Mouse (Mus musculus): ENCODE measurements around the gene Maneal. TPM values are rescaled to one million over a fixed set of nuclear protein-coding genes. Genes with fewer than 3 reads are reported as not detected.

The Maneal gene
- total and polyA plus RNA-seq, 3 experiments = 0.08 TPM; not detected in 2

DNA sequence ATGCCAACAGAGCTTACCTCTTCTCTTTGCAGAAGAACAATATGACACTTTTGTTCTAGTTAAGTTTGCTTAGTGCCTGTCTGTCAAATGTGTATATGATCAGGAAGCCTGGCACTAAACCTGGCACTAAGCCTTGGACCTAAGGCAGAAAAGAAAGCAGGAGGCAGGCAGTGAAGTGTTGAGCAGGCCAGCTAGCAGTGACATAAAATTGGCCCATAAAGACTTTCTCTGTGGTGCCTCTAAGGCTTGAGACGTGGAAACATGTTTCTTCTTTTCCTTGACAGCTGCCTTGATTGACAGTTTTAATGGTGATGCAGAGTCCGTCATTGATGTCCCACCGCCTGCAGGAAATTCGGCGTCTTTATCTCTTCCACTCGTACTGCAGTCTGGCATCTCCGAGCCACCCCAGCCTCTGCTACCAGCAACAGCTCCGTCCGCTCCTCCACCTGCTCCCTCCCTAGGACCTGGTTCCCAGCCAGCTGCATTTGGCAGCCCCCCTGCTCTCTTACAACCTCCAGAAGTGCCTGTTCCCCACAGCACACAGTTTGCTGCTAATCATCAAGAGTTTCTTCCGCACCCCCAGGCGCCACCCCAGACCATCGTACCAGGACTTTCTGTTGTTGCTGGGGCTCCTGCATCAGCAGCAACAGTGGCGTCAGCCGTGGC lies 23.8 kb downstream of the Maneal start:
- Histone ChIP-seq H3K4me3 (ENCODE audit: control insufficient read depth in 1 of 2, insufficient read depth in 1 of 2, low read depth in 2 of 2, low read length in 2 of 2) (no peak overlapping the region), H3K79me2 (ENCODE audit: control insufficient read depth, insufficient read depth, low read length, poor library complexity) (no peaks in the 10 kb centered on the region), H3K4me1 (ENCODE audit: control insufficient read depth in 1 of 2, insufficient read depth in 2 of 2, low read length in 2 of 2) (no peaks in the 10 kb centered on the region), H3K36me3 (ENCODE audit: control insufficient read depth in 1 of 2, insufficient read depth in 2 of 2, low read length in 2 of 2) (peaks cover 0 to 3% of the 10 kb centered on the region in 2 experiments; a peak in 1 of 4 replicates), H3K9me3 (replicated peaks; ENCODE audit: insufficient read depth, low read length) (no peaks in the 10 kb centered on the region), H3K9ac (ENCODE audit: control insufficient read depth, low read depth, low read length, poor library complexity, severe bottlenecking) (no peak overlapping the region), H3K27me3 (ENCODE audit: control insufficient read depth in 1 of 2, insufficient read depth in 2 of 2, low read length in 2 of 2) (no peaks in the 10 kb centered on the region), H3K27ac (ENCODE audit: control insufficient read depth, low read depth, low read length) (no peak overlapping the region)
- no peak for DNase-seq (ENCODE audit: low read depth, low spot score)
- no peak for TF ChIP-seq BHLHE40 (IDR thresholded peaks at IDR 0.05; ENCODE audit: borderline replicate concordance, low read depth, low read length)
- TF ChIP-seq USF2 (IDR thresholded peaks at IDR 0.05; ENCODE audit: borderline replicate concordance in 1 of 2, insufficient read depth in 1 of 2, low read depth in 1 of 2, low read length in 2 of 2) = no peak
- no peak for TF ChIP-seq NRF1 (IDR thresholded peaks at IDR 0.05; ENCODE audit: insufficient read depth, low read depth, low read length, poor library complexity, severe bottlenecking)
- no peak for TF ChIP-seq TAL1 (IDR thresholded peaks at IDR 0.05; ENCODE audit: low read length)
- TF ChIP-seq RCOR1 (IDR thresholded peaks at IDR 0.05; ENCODE audit: low read depth, low read length) = no peak
- no peak for TF ChIP-seq HCFC1 (IDR thresholded peaks at IDR 0.05; ENCODE audit: low read depth, low read length)
- no peak for TF ChIP-seq MAX (IDR thresholded peaks at IDR 0.05; ENCODE audit: low read length)
- no peak for TF ChIP-seq POLR2AphosphoS5 (IDR thresholded peaks at IDR 0.05; ENCODE audit: borderline replicate concordance, low read depth, low read length)
- no peak for TF ChIP-seq TBP (IDR thresholded peaks at IDR 0.05; ENCODE audit: low read depth, low read length)
- no peak for TF ChIP-seq CTCF (IDR thresholded peaks at IDR 0.05 in 2 of 3, conservative IDR thresholded peaks at IDR 0.05 in 1 of 3; ENCODE audit: control insufficient read depth in 1 of 3, insufficient read depth in 1 of 3, low read depth in 2 of 3, low read length in 3 of 3, poor library complexity in 1 of 3, severe bottlenecking in 1 of 3)
- TF ChIP-seq MEF2A (IDR thresholded peaks at IDR 0.05; ENCODE audit: extremely low read depth, insufficient replicate concordance, low read depth, low read length, poor library complexity, severe bottlenecking) = no peak
- TF ChIP-seq GABPA (IDR thresholded peaks at IDR 0.05; ENCODE audit: low read depth, low read length) = no peak

- TF ChIP-seq POLR2A (IDR thresholded peaks at IDR 0.05; ENCODE audit: control insufficient read depth in 1 of 2, insufficient read depth in 1 of 2, low read depth in 1 of 2, low read length in 2 of 2, poor library complexity in 1 of 2) (no peak), RCOR1 (IDR thresholded peaks at IDR 0.05; ENCODE audit: low read depth, low read length) (no peak), POLR2AphosphoS2 (IDR thresholded peaks at IDR 0.05; ENCODE audit: low read length) (no peak), ZMIZ1 (IDR thresholded peaks at IDR 0.05; ENCODE audit: low read depth, low read length) (no peak), CHD1 (IDR thresholded peaks at IDR 0.05; ENCODE audit: low read depth, low read length) (no peak), ZC3H11A (IDR thresholded peaks at IDR 0.05; ENCODE audit: low read depth, low read length) (no peak), HCFC1 (IDR thresholded peaks at IDR 0.05; ENCODE audit: low read depth, low read length) (no peak), MAX (IDR thresholded peaks at IDR 0.05; ENCODE audit: low read length) (no peak), MEF2A (IDR thresholded peaks at IDR 0.05; ENCODE audit: extremely low read depth, insufficient replicate concordance, low read depth, low read length, poor library complexity, severe bottlenecking) (no peak), CHD2 (IDR thresholded peaks at IDR 0.05; ENCODE audit: low read length) (no peak), TAL1 (IDR thresholded peaks at IDR 0.05; ENCODE audit: low read length) (no peak), UBTF (IDR thresholded peaks at IDR 0.05; ENCODE audit: borderline replicate concordance, insufficient read depth, low read depth, low read length) (no peak)
- no peaks in the 10 kb centered on the region for H3K27me3 ChIP-seq (ENCODE audit: control insufficient read depth in 1 of 2, insufficient read depth in 2 of 2, low read length in 2 of 2)
- peaks cover 0 to 8% of the 10 kb centered on the region in 2 experiments; a peak in 2 of 4 replicates for H3K36me3 ChIP-seq (ENCODE audit: control insufficient read depth in 1 of 2, insufficient read depth in 2 of 2, low read length in 2 of 2)
- H3K79me2 ChIP-seq (ENCODE audit: control insufficient read depth, insufficient read depth, low read length, poor library complexity) = no peaks in the 10 kb centered on the region
- no peaks in the 10 kb centered on the region for H3K4me1 ChIP-seq (ENCODE audit: control insufficient read depth in 1 of 2, insufficient read depth in 2 of 2, low read length in 2 of 2)
- no peak overlapping the region for H3K27ac ChIP-seq (ENCODE audit: control insufficient read depth, low read depth, low read length)
- no peak for DNase-seq (ENCODE audit: low read depth, low spot score)
- H3K4me3 ChIP-seq (ENCODE audit: control insufficient read depth in 1 of 2, insufficient read depth in 1 of 2, low read depth in 2 of 2, low read length in 2 of 2) = no peak overlapping the region
- H3K9ac ChIP-seq (ENCODE audit: control insufficient read depth, low read depth, low read length, poor library complexity, severe bottlenecking) = no peak overlapping the region
- H3K9me3 ChIP-seq (replicated peaks; ENCODE audit: insufficient read depth, low read length) = no peaks in the 10 kb centered on the region
Measured at GRCm38 (mm10) chr4:124832796-124833195, 29.2 kb downstream of the Maneal start.

Data from MEL (cell line).